Mouse (Mus musculus) MEL (cell line): ENCODE data around the gene Itpk1. TPM values are rescaled to one million over a fixed set of nuclear protein-coding genes. Genes with fewer than 3 reads are reported as not detected.

ENCODE experiments used
- DNase-seq: peaks from one replicate; pipeline ENCODE4 v3.0.0; 2011; ENCODE audit warnings: low read depth, low spot score
- H3K27ac ChIP-seq: 2 replicates; pipeline ENCODE4 v1.5.1; 2012; ENCODE audit warnings: low read depth, mild to moderate bottlenecking, control low read depth, low read length, moderate library complexity; ENCODE audit not compliant: control insufficient read depth
- H3K27me3 ChIP-seq, 2 experiments: fragments of 150-350 bp in 1 of 2; sonication (generic) in 1 of 2; 2 replicates each; pipeline ENCODE4 v1.6.1; 2012; ENCODE audit warnings: low read length in 2 of 2, mild to moderate bottlenecking in 2 of 2, improper control_type of control experiment in 1 of 2, moderate library complexity in 1 of 2; ENCODE audit not compliant: insufficient read depth in 2 of 2, control insufficient read depth in 1 of 2
- H3K36me3 ChIP-seq, 2 experiments: 2 replicates each; pipeline ENCODE4 v1.6.1; 2012 to 2014; ENCODE audit warnings: low read length in 2 of 2, improper control_type of control experiment in 1 of 2, inconsistent platforms in 1 of 2, mild to moderate bottlenecking in 1 of 2; ENCODE audit not compliant: insufficient read depth in 2 of 2, control insufficient read depth in 1 of 2
- H3K4me1 ChIP-seq, 2 experiments: fragments of 150-350 bp in 1 of 2; sonication (generic) in 1 of 2; 2 replicates each; pipeline ENCODE4 v1.6.1; 2012; ENCODE audit warnings: low read length in 2 of 2, improper control_type of control experiment in 1 of 2, mild to moderate bottlenecking in 1 of 2; ENCODE audit not compliant: insufficient read depth in 2 of 2, control insufficient read depth in 1 of 2
- H3K4me3 ChIP-seq, 2 experiments: fragments of 150-350 bp in 1 of 2; sonication (generic) in 1 of 2; 2 replicates each; pipeline ENCODE4 v1.5.1; 2012; ENCODE audit warnings: low read depth in 2 of 2, low read length in 2 of 2, mild to moderate bottlenecking in 2 of 2, moderate library complexity in 2 of 2, control low read depth in 1 of 2, improper control_type of control experiment in 1 of 2; ENCODE audit not compliant: control insufficient read depth in 1 of 2, insufficient read depth in 1 of 2
- H3K79me2 ChIP-seq: 2 replicates; pipeline ENCODE4 v1.6.1; 2012; ENCODE audit warnings: mild to moderate bottlenecking, low read length, moderate library complexity; ENCODE audit not compliant: control insufficient read depth, poor library complexity, insufficient read depth
- H3K9ac ChIP-seq: 2 replicates; pipeline ENCODE4 v1.6.1; 2012; ENCODE audit warnings: low read depth, mild to moderate bottlenecking, control low read depth, low read length, moderate library complexity; ENCODE audit not compliant: control insufficient read depth, poor library complexity, severe bottlenecking
- H3K9me3 ChIP-seq: fragments of 150-350 bp; sonication (generic); replicated peaks from 2 replicates; pipeline ENCODE4 v1.6.1; 2012; ENCODE audit warnings: mild to moderate bottlenecking, low read length, improper control_type of control experiment, moderate library complexity; ENCODE audit not compliant: insufficient read depth
- CTCF ChIP-seq, 3 experiments: IDR thresholded peaks in 2 of 3; conservative IDR thresholded peaks in 1 of 3; 2 replicates each; pipeline ENCODE4 v1.5.1; 2011 to 2012; ENCODE audit warnings: low read length in 3 of 3, low read depth in 2 of 3, mild to moderate bottlenecking in 2 of 3, improper control_type of control experiment in 1 of 3, inconsistent platforms in 1 of 3, mixed read lengths in 1 of 3, moderate library complexity in 1 of 3; ENCODE audit not compliant: control insufficient read depth in 1 of 3, insufficient read depth in 1 of 3, poor library complexity in 1 of 3, severe bottlenecking in 1 of 3
- E2F4 ChIP-seq: IDR thresholded peaks from 2 replicates; pipeline ENCODE4 v1.6.1; 2011; ENCODE audit warnings: low read depth, low read length, improper control_type of control experiment, borderline replicate concordance
- ELF1 ChIP-seq: IDR thresholded peaks from 2 replicates; pipeline ENCODE4 v1.6.1; 2014; ENCODE audit warnings: low read depth, mild to moderate bottlenecking, inconsistent platforms, low read length, improper control_type of control experiment, moderate library complexity
- EP300 ChIP-seq, 2 experiments: IDR thresholded peaks; 2 replicates each; pipeline ENCODE4 v1.6.1; 2011; ENCODE audit warnings: improper control_type of control experiment in 2 of 2, low read length in 2 of 2, low read depth in 1 of 2, mild to moderate bottlenecking in 1 of 2
- ETS1 ChIP-seq: IDR thresholded peaks from 2 replicates; pipeline ENCODE4 v1.6.1; 2012; ENCODE audit warnings: low read depth, mild to moderate bottlenecking, inconsistent platforms, low read length, improper control_type of control experiment, moderate library complexity
- GATA1 ChIP-seq: IDR thresholded peaks from 2 replicates; pipeline ENCODE4 v1.6.1; 2011; ENCODE audit warnings: low read depth, low read length, improper control_type of control experiment
- KAT2A ChIP-seq: conservative IDR thresholded peaks from 2 replicates; pipeline ENCODE4 v1.6.1; 2012; ENCODE audit warnings: low read depth, low read length, improper control_type of control experiment, inconsistent platforms
- MAFK ChIP-seq: IDR thresholded peaks from 2 replicates; pipeline ENCODE4 v1.6.1; 2011; ENCODE audit warnings: low read depth, mild to moderate bottlenecking, low read length, improper control_type of control experiment, borderline replicate concordance
- MAZ ChIP-seq: IDR thresholded peaks from 2 replicates; pipeline ENCODE4 v1.6.1; 2012; ENCODE audit warnings: low read depth, mild to moderate bottlenecking, inconsistent platforms, low read length, improper control_type of control experiment
- MXI1 ChIP-seq: IDR thresholded peaks from 2 replicates; pipeline ENCODE4 v1.6.1; 2011; ENCODE audit warnings: mild to moderate bottlenecking, low read depth, low read length, improper control_type of control experiment
- NRF1 ChIP-seq: IDR thresholded peaks from 2 replicates; pipeline ENCODE4 v1.6.1; 2014; ENCODE audit warnings: low read depth, mild to moderate bottlenecking, inconsistent platforms, low read length, improper control_type of control experiment, moderate library complexity; ENCODE audit not compliant: poor library complexity, insufficient read depth, severe bottlenecking
- POLR2A ChIP-seq, 2 experiments: IDR thresholded peaks; 2 replicates each; pipeline ENCODE4 v1.6.1; 2011 to 2012; ENCODE audit warnings: low read length in 2 of 2, mild to moderate bottlenecking in 2 of 2, control low read depth in 1 of 2, improper control_type of control experiment in 1 of 2, low read depth in 1 of 2, moderate library complexity in 1 of 2; ENCODE audit not compliant: control insufficient read depth in 1 of 2, insufficient read depth in 1 of 2, poor library complexity in 1 of 2
- POLR2AphosphoS5 ChIP-seq: IDR thresholded peaks from 2 replicates; pipeline ENCODE4 v1.6.1; 2012; ENCODE audit warnings: low read depth, borderline replicate concordance, mild to moderate bottlenecking, inconsistent platforms, low read length, moderate library complexity, mixed read lengths
- RAD21 ChIP-seq: IDR thresholded peaks from 2 replicates; pipeline ENCODE4 v1.6.1; 2011; ENCODE audit warnings: mild to moderate bottlenecking, low read depth, low read length, improper control_type of control experiment
- SIN3A ChIP-seq: IDR thresholded peaks from 2 replicates; pipeline ENCODE4 v1.6.1; 2012; ENCODE audit warnings: low read length, improper control_type of control experiment, inconsistent platforms
- TAL1 ChIP-seq: IDR thresholded peaks from 2 replicates; pipeline ENCODE4 v1.6.1; 2012; ENCODE audit warnings: mild to moderate bottlenecking, inconsistent platforms, low read length, moderate library complexity, mixed read lengths
- TBP ChIP-seq: IDR thresholded peaks from 2 replicates; pipeline ENCODE4 v1.8.0; 2011; ENCODE audit warnings: low read depth, low read length, improper control_type of control experiment
- TCF12 ChIP-seq: IDR thresholded peaks from 2 replicates; pipeline ENCODE4 v1.6.1; 2014; ENCODE audit warnings: low read depth, mild to moderate bottlenecking, inconsistent platforms, low read length, improper control_type of control experiment, moderate library complexity
- ZC3H11A ChIP-seq: IDR thresholded peaks from 2 replicates; pipeline ENCODE4 v1.6.1; 2012; ENCODE audit warnings: low read depth, mild to moderate bottlenecking, inconsistent platforms, low read length, improper control_type of control experiment
- ZMIZ1 ChIP-seq: IDR thresholded peaks from 2 replicates; pipeline ENCODE4 v1.6.1; 2012; ENCODE audit warnings: low read depth, mild to moderate bottlenecking, inconsistent platforms, low read length, improper control_type of control experiment, moderate library complexity
- polyA plus RNA-seq, 2 experiments: library from polyadenylated mRNA; stranded (reverse) in 1 of 2; unstranded in 1 of 2; fragments of >175 nt in 1 of 2; fragments of >200 nt in 1 of 2; gene quantifications; 2 replicates each; pipeline versions ENCODE4 v1.2.1 to v1.2.4; 2012; ENCODE audit warnings: low replicate concordance in 2 of 2, low read depth in 1 of 2; ENCODE audit not compliant: insufficient read length in 2 of 2, insufficient read depth in 1 of 2, missing spikeins in 1 of 2
- total RNA-seq: library from RNA; depleted of rRNA; stranded (reverse); fragments of 300-350 nt; gene quantifications from 2 replicates; pipeline ENCODE4 v1.2.3, GENCODE M21; 2012

Gene Itpk1
- total and polyA plus RNA-seq, 3 experiments: 12.0 to 25.7 TPM; not detected in 1

- H3K4me1 ChIP-seq: no peaks in the 10 kb centered on the region
- H3K9me3 ChIP-seq: no peaks in the 10 kb centered on the region
- H3K27me3 ChIP-seq: no peaks in the 10 kb centered on the region
- DNase-seq: no peak
- H3K4me3 ChIP-seq: no peak overlapping the region
- no peaks in the 10 kb centered on the region for H3K36me3 ChIP-seq
- H3K9ac ChIP-seq: no peak overlapping the region
- no peaks in the 10 kb centered on the region for H3K79me2 ChIP-seq
- H3K27ac ChIP-seq: no peak overlapping the region
- no peak for TF ChIP-seq RAD21
- no peak for TF ChIP-seq KAT2A
- no peak for TF ChIP-seq EP300 (IDR thresholded peaks at IDR 0.05; ENCODE audit: low read depth in 1 of 2, low read length in 2 of 2)
- TF ChIP-seq, all 39 proteins: peak for 0
Measured at GRCm38 (mm10) chr12:102545122-102545521, 159.6 kb downstream of the Itpk1 start.

- no peaks in the 10 kb centered on the region for H3K27me3 ChIP-seq
- no peak overlapping the region for H3K9ac ChIP-seq
- H3K36me3 ChIP-seq: peaks cover 0 to 3% of the 10 kb centered on the region in 2 experiments; a peak in 2 of 4 replicates
- H3K79me2 ChIP-seq: no peaks in the 10 kb centered on the region
- no peak overlapping the region for H3K4me3 ChIP-seq
- DNase-seq: no peak
- H3K27ac ChIP-seq: no peak overlapping the region
- H3K9me3 ChIP-seq: no peaks in the 10 kb centered on the region
- peaks cover 0 to 4% of the 10 kb centered on the region in 2 experiments; a peak in 1 of 4 replicates for H3K4me1 ChIP-seq
- TF ChIP-seq CTCF (IDR thresholded peaks at IDR 0.05 in 2 of 3, conservative IDR thresholded peaks at IDR 0.05 in 1 of 3; ENCODE audit: control insufficient read depth in 1 of 3, insufficient read depth in 1 of 3, low read depth in 2 of 3, low read length in 3 of 3, poor library complexity in 1 of 3, severe bottlenecking in 1 of 3) (no peak), SIN3A (no peak), TBP (no peak), KAT2A (no peak), ETS1 (no peak), MXI1 (no peak), MAFK (no peak), POLR2AphosphoS5 (no peak), ZC3H11A (no peak), ELF1 (no peak)
Measured at GRCm38 (mm10) chr12:102541168-102541567, 163.6 kb downstream of the Itpk1 start.

GRCm38 (mm10) chr12:102540278-102540677 lies 164.5 kb downstream of the Itpk1 start:
- Histone ChIP-seq H3K4me3 (no peak overlapping the region), H3K27ac (no peak overlapping the region), H3K9me3 (no peaks in the 10 kb centered on the region), H3K9ac (no peak overlapping the region), H3K4me1 (peaks cover 0 to 4% of the 10 kb centered on the region in 2 experiments; a peak in 1 of 4 replicates), H3K79me2 (no peaks in the 10 kb centered on the region), H3K36me3 (peaks cover 0 to 3% of the 10 kb centered on the region in 2 experiments; a peak in 2 of 4 replicates), H3K27me3 (no peaks in the 10 kb centered on the region)
- no peak for DNase-seq
- TF ChIP-seq MAZ (no peak), POLR2A (IDR thresholded peaks at IDR 0.05; ENCODE audit: control insufficient read depth in 1 of 2, insufficient read depth in 1 of 2, low read depth in 1 of 2, low read length in 2 of 2, poor library complexity in 1 of 2) (no peak), KAT2A (no peak), ZMIZ1 (no peak), TCF12 (no peak), GATA1 (no peak), TAL1 (no peak), NRF1 (no peak), CTCF (IDR thresholded peaks at IDR 0.05 in 2 of 3, conservative IDR thresholded peaks at IDR 0.05 in 1 of 3; ENCODE audit: control insufficient read depth in 1 of 3, insufficient read depth in 1 of 3, low read depth in 2 of 3, low read length in 3 of 3, poor library complexity in 1 of 3, severe bottlenecking in 1 of 3) (no peak), E2F4 (no peak), POLR2AphosphoS5 (no peak)
